ENCODE assay signal across 8 mouse cellular contexts in the genomic region with DNA sequence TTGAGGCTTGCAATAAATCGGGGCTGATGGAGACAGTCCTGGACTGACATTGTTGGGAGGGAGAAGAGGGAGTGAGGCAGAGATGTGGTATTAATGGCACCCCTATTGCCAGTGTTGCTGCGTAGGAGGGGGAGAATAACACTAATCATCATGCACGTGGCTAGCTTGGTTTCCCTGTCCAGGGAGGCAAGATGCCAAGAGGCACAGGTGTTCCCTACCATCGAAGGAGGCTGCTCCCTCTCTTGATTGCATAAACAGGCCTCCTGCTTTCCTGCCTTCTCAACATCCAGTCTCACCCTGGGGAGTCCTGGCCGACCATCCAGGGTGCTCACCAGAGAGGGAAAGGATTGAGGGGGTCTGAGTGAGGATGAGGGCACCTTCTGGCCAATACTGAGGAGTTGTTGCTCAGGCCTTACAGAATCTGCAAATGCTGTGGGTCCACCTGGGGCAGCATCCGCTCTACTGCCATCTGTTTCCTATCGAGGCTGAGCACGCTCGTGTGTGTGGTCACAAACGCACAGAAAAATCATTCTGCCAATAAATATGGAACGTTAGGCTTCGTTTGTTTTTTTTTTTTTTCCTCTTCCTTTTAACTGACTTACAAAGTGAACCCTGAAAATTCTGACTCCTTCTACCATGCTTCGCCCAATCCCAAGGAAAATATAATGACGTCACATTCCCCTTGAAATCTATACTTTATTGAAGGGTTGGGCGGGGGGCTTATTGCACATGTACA.
A peak's percentile ranks its signal among the peaks of the same experiment; 100 is the strongest.
DNase-seq lines count a peak whose midpoint lies in the region; ATAC-seq and TF ChIP-seq lines count a peak whose summit lies in the region.

No protein-coding gene starts in this region.

- no peaks in the 10 kb centered on the region for H3K9me3 ChIP-seq in embryonic facial prominence, embryonic 14.5 days (ENCODE audit: control insufficient read depth, low read length)
- H3K9me3 ChIP-seq in hindbrain, embryonic 16.5 days (ENCODE audit: control insufficient read depth, low read length) = no peaks in the 10 kb centered on the region
- no peaks in the 10 kb centered on the region for H3K9me3 ChIP-seq in midbrain, embryonic 16.5 days (replicated peaks; ENCODE audit: control insufficient read depth, low read length, poor library complexity, severe bottlenecking)

- WGBS in embryonic facial prominence, embryonic 14.5 days = 25% methylated on average over 14 of the region's 15 CpGs
- WGBS in hindbrain, embryonic 16.5 days = 30% methylated on average over 15 of the region's 15 CpGs
- whole genome bisulfite sequencing in midbrain, embryonic 16.5 days = 56% methylated on average over 15 of the region's 15 CpGs
- WGBS in kidney, adult 2 months = 59% methylated on average over 15 of the region's 15 CpGs

- no peak overlapping the region for H3K9ac ChIP-seq in embryonic facial prominence, embryonic 14.5 days (ENCODE audit: low read depth, low read length)
- no peak overlapping the region for H3K9ac ChIP-seq in hindbrain, embryonic 16.5 days (ENCODE audit: low read depth, low read length)
- H3K9ac ChIP-seq in midbrain, embryonic 16.5 days (ENCODE audit: low read depth, low read length) = no peak overlapping the region

- peak; percentile 13 for DNase-seq in ovary, adult 18-20 months (ENCODE audit: low spot score)
- DNase-seq in ovary, postnatal 36 days (ENCODE audit: low spot score) = no peak
- peak; percentile 85 for DNase-seq in embryonic facial prominence, embryonic 14.5 days (ENCODE audit: low spot score)
- no peak for DNase-seq in kidney, adult 2 months
- DNase-seq in thymus, postnatal 4 days = no peak

- no peak overlapping the region for H3K4me3 ChIP-seq in embryonic facial prominence, embryonic 14.5 days (ENCODE audit: low read depth, low read length)
- H3K4me3 ChIP-seq in hindbrain, embryonic 16.5 days (ENCODE audit: low read length) = no peak overlapping the region
- H3K4me3 ChIP-seq in midbrain, embryonic 16.5 days (ENCODE audit: low read depth, low read length) = no peak overlapping the region
- no peak overlapping the region for H3K4me3 ChIP-seq in kidney, adult 2 months (ENCODE audit: insufficient read depth, low read depth, low read length)

- no peak for TF ChIP-seq POLR2A in kidney, adult 2 months (IDR thresholded peaks at IDR 0.05; ENCODE audit: low read depth, low read length)

- H3K4me1 ChIP-seq in embryonic facial prominence, embryonic 14.5 days (ENCODE audit: control insufficient read depth, insufficient read depth, low read length) = peaks cover 25% of the 10 kb centered on the region
- peaks cover 28% of the 10 kb centered on the region for H3K4me1 ChIP-seq in hindbrain, embryonic 16.5 days (ENCODE audit: control insufficient read depth, insufficient read depth, low read depth, low read length)
- peaks cover 14% of the 10 kb centered on the region for H3K4me1 ChIP-seq in midbrain, embryonic 16.5 days (ENCODE audit: control insufficient read depth, insufficient read depth, low read length)
- no peaks in the 10 kb centered on the region for H3K4me1 ChIP-seq in kidney, adult 2 months (ENCODE audit: control insufficient read depth, insufficient read depth, low read length)

- 0 out of 2 replicates have a peak overlapping the region, but pooled peaks have one; percentile 1 for H3K4me2 ChIP-seq in embryonic facial prominence, embryonic 14.5 days (ENCODE audit: low read depth, low read length)
- no peak overlapping the region for H3K4me2 ChIP-seq in hindbrain, embryonic 16.5 days (ENCODE audit: low read length)
- H3K4me2 ChIP-seq in midbrain, embryonic 16.5 days (ENCODE audit: low read length) = no peak overlapping the region

- peak overlapping the region; percentile 59 for H3K27ac ChIP-seq in embryonic facial prominence, embryonic 14.5 days (replicated peaks; ENCODE audit: low read depth, low read length)
- H3K27ac ChIP-seq in hindbrain, embryonic 16.5 days (ENCODE audit: low read depth, low read length) = peak overlapping the region; percentile 80
- H3K27ac ChIP-seq in midbrain, embryonic 16.5 days (ENCODE audit: low read length) = peak overlapping the region; percentile 47
- no peak overlapping the region for H3K27ac ChIP-seq in kidney, adult 2 months (ENCODE audit: insufficient read depth, low read depth, low read length)

- H3K36me3 ChIP-seq in embryonic facial prominence, embryonic 14.5 days (ENCODE audit: control insufficient read depth, insufficient read depth, low read length) = no peaks in the 10 kb centered on the region
- no peaks in the 10 kb centered on the region for H3K36me3 ChIP-seq in hindbrain, embryonic 16.5 days (ENCODE audit: control insufficient read depth, insufficient read depth, low read length)
- no peaks in the 10 kb centered on the region for H3K36me3 ChIP-seq in midbrain, embryonic 16.5 days (ENCODE audit: control insufficient read depth, insufficient read depth, low read length)
- no peaks in the 10 kb centered on the region for H3K36me3 ChIP-seq in kidney, adult 2 months (ENCODE audit: control insufficient read depth, insufficient read depth, low read length)

- no peaks in the 10 kb centered on the region for H3K27me3 ChIP-seq in embryonic facial prominence, embryonic 14.5 days (replicated peaks; ENCODE audit: control insufficient read depth, insufficient read depth, low read length)
- H3K27me3 ChIP-seq in hindbrain, embryonic 16.5 days (replicated peaks; ENCODE audit: control insufficient read depth, insufficient read depth, low read length) = no peaks in the 10 kb centered on the region
- no peaks in the 10 kb centered on the region for H3K27me3 ChIP-seq in midbrain, embryonic 16.5 days (ENCODE audit: control insufficient read depth, insufficient read depth, low read depth, low read length)
- no peaks in the 10 kb centered on the region; the same call in 1 of the 2 replicates for H3K27me3 ChIP-seq in kidney, adult 2 months (replicated peaks; ENCODE audit: control insufficient read depth, insufficient read depth, low read length)

- TF ChIP-seq CTCF in kidney, adult 2 months (conservative IDR thresholded peaks at IDR 0.05; ENCODE audit: insufficient read depth, insufficient read length, low read depth, low read length) = no peak

- peak; percentile 63 for ATAC-seq in embryonic facial prominence, embryonic 14.5 days (ENCODE audit: low read depth)
- peak; percentile 60 for ATAC-seq in hindbrain, embryonic 16.5 days
- ATAC-seq in midbrain, embryonic 16.5 days = peak; percentile 63
- no peak for ATAC-seq in erythroid progenitor cell, adult 5-6 weeks (replicated peaks; ENCODE audit: low FRiP score, poor library complexity, severe bottlenecking)

Comparison
In these comparisons a context has a peak if more than half of its experiments do, and no peak if none do; other contexts are left out.
1. DNase-seq: peak in ovary, adult 18-20 months (single experiment) and embryonic facial prominence, embryonic 14.5 days (single experiment); none in ovary, postnatal 36 days (single experiment), kidney, adult 2 months (single experiment) and thymus, postnatal 4 days (single experiment).